Mouse (Mus musculus) CH12.LX (cell line): ENCODE results near the gene Sh2b2. TPM values are rescaled to one million over a fixed set of nuclear protein-coding genes. Genes with fewer than 3 reads are reported as not detected.

Source experiments
- DNase-seq: peaks from one replicate; pipeline ENCODE4 v3.0.0-alpha.2; 2013; ENCODE audit errors: extremely low read depth
- H3K27ac ChIP-seq: 2 replicates; pipeline ENCODE4 v1.5.1; 2012; ENCODE audit warnings: low read depth, mild to moderate bottlenecking, control low read depth, moderate library complexity; ENCODE audit not compliant: insufficient read depth
- H3K27me3 ChIP-seq: replicated peaks from 2 replicates; pipeline ENCODE3; 2012; ENCODE audit warnings: inconsistent platforms
- H3K36me3 ChIP-seq, 2 experiments: replicated peaks in 1 of 2; 2 replicates each; pipeline versions ENCODE3 to v1.6.1; 2012; ENCODE audit warnings: inconsistent platforms in 1 of 2, low read length in 1 of 2, mild to moderate bottlenecking in 1 of 2, mixed read lengths in 1 of 2, moderate library complexity in 1 of 2; ENCODE audit not compliant: control insufficient read depth in 1 of 2, insufficient read depth in 1 of 2
- H3K4me1 ChIP-seq, 2 experiments: 2 replicates each; pipeline ENCODE4 v1.6.1; 2012; ENCODE audit warnings: inconsistent platforms in 1 of 2, moderate library complexity in 1 of 2; ENCODE audit not compliant: insufficient read depth in 2 of 2, control insufficient read depth in 1 of 2
- H3K4me2 ChIP-seq: 2 replicates; pipeline ENCODE4 v1.6.1; 2012; ENCODE audit warnings: low read depth, mild to moderate bottlenecking, control low read depth; ENCODE audit not compliant: poor library complexity, insufficient read depth, severe bottlenecking
- H3K4me3 ChIP-seq, 3 experiments: fragments of 150-350 bp in 1 of 3; sonication (generic) in 1 of 3; replicated peaks in 1 of 3; 2 replicates each; pipeline versions ENCODE3 to v1.5.1; 2011 to 2012; ENCODE audit warnings: low read depth in 2 of 3, low read length in 2 of 3, mild to moderate bottlenecking in 2 of 3, moderate library complexity in 2 of 3, control low read depth in 1 of 3, improper control_type of control experiment in 1 of 3, inconsistent platforms in 1 of 3, mixed read lengths in 1 of 3; ENCODE audit not compliant: poor library complexity in 1 of 3
- H3K79me2 ChIP-seq: replicated peaks from 2 replicates; pipeline ENCODE4 v1.6.1; 2012; ENCODE audit warnings: mild to moderate bottlenecking, moderate library complexity; ENCODE audit not compliant: control insufficient read depth, poor library complexity, insufficient read depth, severe bottlenecking; ENCODE audit errors: extremely low read depth
- H3K9ac ChIP-seq: 2 replicates; pipeline ENCODE4 v1.6.1; 2012; ENCODE audit warnings: low read depth, mild to moderate bottlenecking, control low read depth, moderate library complexity; ENCODE audit not compliant: insufficient read depth
- H3K9me3 ChIP-seq: replicated peaks from 2 replicates; pipeline ENCODE3; 2012; ENCODE audit warnings: low read length, inconsistent platforms, mixed read lengths
- CHD1 ChIP-seq: IDR thresholded peaks from 2 replicates; pipeline ENCODE4 v1.6.1; 2012; ENCODE audit warnings: low read depth, low read length, improper control_type of control experiment, inconsistent platforms
- CHD2 ChIP-seq: IDR thresholded peaks from 2 replicates; pipeline ENCODE4 v1.6.1; 2011; ENCODE audit warnings: low read length, improper control_type of control experiment
- HCFC1 ChIP-seq: IDR thresholded peaks from 2 replicates; pipeline ENCODE4 v1.6.1; 2012; ENCODE audit warnings: low read depth, mild to moderate bottlenecking, inconsistent platforms, low read length, improper control_type of control experiment
- MAFK ChIP-seq: IDR thresholded peaks from 2 replicates; pipeline ENCODE4 v1.6.1; 2011; ENCODE audit warnings: low read length, improper control_type of control experiment; ENCODE audit not compliant: insufficient replicate concordance
- MAX ChIP-seq: IDR thresholded peaks from 2 replicates; pipeline ENCODE4 v1.6.1; 2011; ENCODE audit warnings: low read length, improper control_type of control experiment
- MAZ ChIP-seq: IDR thresholded peaks from 2 replicates; pipeline ENCODE4 v1.6.1; 2012; ENCODE audit warnings: low read depth, mild to moderate bottlenecking, inconsistent platforms, low read length, improper control_type of control experiment, moderate library complexity
- MEF2A ChIP-seq: IDR thresholded peaks from 2 replicates; pipeline ENCODE4 v1.6.1; 2014; ENCODE audit warnings: low read depth, mild to moderate bottlenecking, inconsistent platforms, low read length, improper control_type of control experiment, borderline replicate concordance
- MXI1 ChIP-seq: IDR thresholded peaks from 2 replicates; pipeline ENCODE4 v1.6.1; 2011; ENCODE audit warnings: mild to moderate bottlenecking, low read depth, low read length, improper control_type of control experiment
- NRF1 ChIP-seq: IDR thresholded peaks from 2 replicates; pipeline ENCODE4 v1.6.1; 2014; ENCODE audit warnings: low read depth, mild to moderate bottlenecking, inconsistent platforms, low read length, improper control_type of control experiment, moderate library complexity
- PAX5 ChIP-seq: IDR thresholded peaks from 2 replicates; pipeline ENCODE4 v1.6.1; 2012; ENCODE audit warnings: low read length, inconsistent platforms, mixed read lengths
- POLR2AphosphoS2 ChIP-seq: IDR thresholded peaks from 2 replicates; pipeline ENCODE4 v1.6.1; 2011; ENCODE audit warnings: low read depth, low read length, improper control_type of control experiment
- SIN3A ChIP-seq: IDR thresholded peaks from 2 replicates; pipeline ENCODE4 v1.6.1; 2012; ENCODE audit warnings: low read length, improper control_type of control experiment, inconsistent platforms
- SMC3 ChIP-seq: IDR thresholded peaks from 2 replicates; pipeline ENCODE4 v1.6.1; 2011; ENCODE audit warnings: low read depth, low read length, improper control_type of control experiment
- TBP ChIP-seq: conservative IDR thresholded peaks from 2 replicates; pipeline ENCODE4 v1.6.1; 2011; ENCODE audit warnings: low read depth, low read length, improper control_type of control experiment
- UBTF ChIP-seq: IDR thresholded peaks from 2 replicates; pipeline ENCODE4 v1.6.1; 2012; ENCODE audit warnings: low read depth, mild to moderate bottlenecking, inconsistent platforms, low read length, improper control_type of control experiment, moderate library complexity
- USF1 ChIP-seq: IDR thresholded peaks from 2 replicates; pipeline ENCODE4 v1.6.1; 2014; ENCODE audit warnings: low read depth, mild to moderate bottlenecking, inconsistent platforms, low read length, improper control_type of control experiment
- USF2 ChIP-seq: conservative IDR thresholded peaks from 2 replicates; pipeline ENCODE4 v1.6.1; 2011; ENCODE audit warnings: low read depth, low read length, improper control_type of control experiment
- ZC3H11A ChIP-seq: IDR thresholded peaks from 2 replicates; pipeline ENCODE4 v1.6.1; 2012; ENCODE audit warnings: low read depth, mild to moderate bottlenecking, inconsistent platforms, low read length, improper control_type of control experiment
- ZMIZ1 ChIP-seq: IDR thresholded peaks from 2 replicates; pipeline ENCODE4 v1.6.1; 2012; ENCODE audit warnings: low read depth, mild to moderate bottlenecking, inconsistent platforms, low read length, improper control_type of control experiment
- dilution Hi-C: fragments of 300-500 bp; cut with MboI; formaldehyde crosslinking; loops from 2 replicates; pipeline ENCODE4 v1.14.3; 2020; ENCODE audit warnings: low sequenced_read_pairs; ENCODE audit not compliant: extremely low pct_unique_long_range_greater_than_20kb, extremely low pct_ligation_motif_present
- in situ Hi-C: fragments of 300-500 bp; cut with MboI; formaldehyde crosslinking; loops from 3 replicates; pipeline ENCODE4 v1.14.3; 2019; ENCODE audit warnings: low sequenced_read_pairs, low pct_ligation_motif_present, low pct_unique_long_range_greater_than_20kb, mixed read lengths
- polyA plus RNA-seq: library from polyadenylated mRNA; unstranded; fragments of >175 nt; gene quantifications from 2 replicates; pipeline ENCODE4 v1.2.1, GENCODE M21; 2012; ENCODE audit warnings: low read depth; ENCODE audit not compliant: insufficient read length
- total RNA-seq, 2 experiments: library from RNA; depleted of rRNA; stranded (reverse); fragments of 300-350 nt in 1 of 2; fragments of >200 nt in 1 of 2; gene quantifications; 2 replicates each; pipeline ENCODE4 v1.2.3; 2012 to 2014

Gene Sh2b2
- total and polyA plus RNA-seq, 3 experiments, result 8.5 to 27.8 (median 17.9) TPM

GRCm38 (mm10) chr5:136226246-136226876 lies 20.0 kb downstream of the Sh2b2 start:
- Histone ChIP-seq H3K27me3 (no peaks in the 10 kb centered on the region), H3K36me3 (peaks cover 12 to 84% of the 10 kb centered on the region in 2 experiments), H3K4me2 (no peak overlapping the region), H3K9me3 (peaks cover 10% of the 10 kb centered on the region), H3K27ac (no peak overlapping the region), H3K79me2 (no peaks in the 10 kb centered on the region), H3K4me3 (no peak overlapping the region), H3K9ac (no peak overlapping the region), H3K4me1 (peaks cover 4 to 13% of the 10 kb centered on the region in 2 experiments; a peak in 3 of 4 replicates)
- dilution Hi-C loops, result no loop called here
- TF ChIP-seq SMC3 (no peak), HCFC1 (no peak), MAX (no peak), TBP (no peak)
- no peak for DNase-seq
- in situ Hi-C loops, result no loop called here

GRCm38 (mm10) chr5:136218585-136218984 lies 27.8 kb downstream of the Sh2b2 start:
- Histone ChIP-seq H3K9ac (no peak overlapping the region), H3K79me2 (no peaks in the 10 kb centered on the region)
- no peak for TF ChIP-seq SIN3A
- TF ChIP-seq CHD2, result no peak
- no peak for TF ChIP-seq PAX5
- TF ChIP-seq SMC3, result no peak
- TF ChIP-seq ZMIZ1, result no peak
- no peak for TF ChIP-seq NRF1
- no peak for TF ChIP-seq MAFK
- no peak for TF ChIP-seq MAX
- no peak for TF ChIP-seq ZC3H11A
- no peak for TF ChIP-seq MAZ
- TF ChIP-seq CHD1, result no peak
- TF ChIP-seq MXI1, result no peak
- no peak for TF ChIP-seq HCFC1
- no peak for TF ChIP-seq USF2
- no peak for TF ChIP-seq POLR2AphosphoS2
- TF ChIP-seq UBTF, result no peak
- no peak for TF ChIP-seq TBP
- TF ChIP-seq USF1, result no peak
- no peak for TF ChIP-seq MEF2A
- TF ChIP-seq, all 38 proteins: peak for 0
- Histone ChIP-seq H3K36me3 (peaks cover 11 to 54% of the 10 kb centered on the region in 2 experiments), H3K4me2 (no peak overlapping the region), H3K9me3 (peaks cover 15% of the 10 kb centered on the region), H3K27ac (no peak overlapping the region), H3K4me1 (peaks cover 14 to 23% of the 10 kb centered on the region in 2 experiments), H3K27me3 (no peaks in the 10 kb centered on the region), H3K4me3 (no peak overlapping the region)
- in situ Hi-C loops, result no loop called here
- dilution Hi-C loops, result no loop called here
- DNase-seq, result no peak
